Mouse (Mus musculus) c-Kit-positive CD71-negative TER-119-negative erythroid progenitor cells, embryonic 14.5 days (primary cell): ENCODE measurements at regions not wholly inside any gene's neighbourhood (a gene's known extent, or its start where the extent isn't known, plus 50 kb on each side); places are given as distances from the start of the nearest gene placed in this dataset.

Experiments
- DNase-seq: peaks from one replicate; pipeline ENCODE4 v3.0.0-alpha.2; 2013; ENCODE audit warnings: low read depth

GRCm38 (mm10) chr15:96772701-96773100 is 73.2 kb upstream of the Slc38a2 start:
- DNase-seq: no peak

GRCm38 (mm10) chr15:96770786-96771185 is 71.3 kb upstream of the Slc38a2 start:
- no peak for DNase-seq

GRCm38 (mm10) chr15:96770299-96770698 is 70.8 kb upstream of the Slc38a2 start:
- DNase-seq: no peak

GRCm38 (mm10) chr15:96769751-96770150 is 70.2 kb upstream of the Slc38a2 start:
- no peak for DNase-seq

- no peak for DNase-seq
These were observed 68.9 kb upstream of the Slc38a2 start for GRCm38 (mm10) chr15:96768301-96768993.

- no peak for DNase-seq
These were observed 67.7 kb upstream of the Slc38a2 start for GRCm38 (mm10) chr15:96767188-96767587.

- DNase-seq: no peak
These were observed 66.7 kb upstream of the Slc38a2 start for GRCm38 (mm10) chr15:96766238-96766637.

- DNase-seq: no peak
These were observed 64.1 kb upstream of the Slc38a2 start for GRCm38 (mm10) chr15:96763611-96764010.

GRCm38 (mm10) chr15:96759078-96759995 is 59.8 kb upstream of the Slc38a2 start:
- DNase-seq: no peak

- no peak for DNase-seq
These were observed 58.1 kb upstream of the Slc38a2 start for GRCm38 (mm10) chr15:96757446-96758198.

- no peak for DNase-seq
These were observed 56.9 kb upstream of the Slc38a2 start for GRCm38 (mm10) chr15:96756456-96756855.

GRCm38 (mm10) chr15:96755951-96756350 is 56.4 kb upstream of the Slc38a2 start:
- DNase-seq: no peak

GRCm38 (mm10) chr15:96755322-96755942 is 55.9 kb upstream of the Slc38a2 start:
- no peak for DNase-seq

- DNase-seq: no peak
These were observed 54.5 kb upstream of the Slc38a2 start for GRCm38 (mm10) chr15:96754079-96754478.

- no peak for DNase-seq
These were observed 53.2 kb upstream of the Slc38a2 start for GRCm38 (mm10) chr15:96752719-96753118.

GRCm38 (mm10) chr15:96752062-96752358 is 52.5 kb upstream of the Slc38a2 start:
- DNase-seq: no peak

GRCm38 (mm10) chr15:96751243-96752061 is 51.9 kb upstream of the Slc38a2 start:
- no peak for DNase-seq

- DNase-seq: no peak
These were observed 50.2 kb upstream of the Slc38a2 start for GRCm38 (mm10) chr15:96749534-96750256.
